In the genomic region with DNA sequence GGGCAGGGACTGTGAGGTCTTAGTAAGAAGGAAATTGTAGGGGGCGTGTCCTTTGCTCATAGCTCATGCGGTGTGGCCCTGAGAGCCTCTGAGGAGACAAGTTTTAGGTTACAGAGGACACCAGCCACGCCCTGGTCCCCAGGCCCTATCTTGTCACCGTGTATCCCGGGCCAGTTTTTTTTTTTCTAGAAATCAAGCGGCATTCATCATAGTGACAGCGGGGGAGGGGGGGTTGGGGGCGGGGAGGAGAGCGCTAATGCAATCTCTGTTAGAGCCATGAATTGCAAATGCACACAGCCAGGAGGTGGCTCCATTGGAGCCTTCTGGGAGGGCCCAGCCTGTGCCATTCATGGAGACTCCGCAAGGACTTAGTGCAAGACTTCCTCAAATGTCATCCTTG, we compare ENCODE assay signal across 13 mouse cellular contexts.
DNase-seq lines count a peak whose midpoint lies in the region; ATAC-seq and TF ChIP-seq lines count a peak whose summit lies in the region.
"Had no signal": no experiment of that assay in that cellular context is flagged by ENCODE, and none has a peak within 500 bp of the region (broad histone marks: within the 10 kb centered on the region; RNA-seq: fewer than 3 reads in every experiment).

No protein-coding gene starts in this region.

- H3K9me3 ChIP-seq in heart, embryonic 14.5 days (ENCODE audit: control insufficient read depth, low read length): no peaks in the 10 kb centered on the region
- H3K9me3 ChIP-seq in forebrain, embryonic 14.5 days (replicated peaks; ENCODE audit: control insufficient read depth, low read length): no peaks in the 10 kb centered on the region
- H3K9me3 ChIP-seq in midbrain, embryonic 14.5 days (ENCODE audit: control insufficient read depth, low read length): no peaks in the 10 kb centered on the region
- H3K9me3 ChIP-seq in heart, embryonic 12.5 days (replicated peaks): no peaks in the 10 kb centered on the region
- H3K9me3 ChIP-seq: embryonic facial prominence, embryonic 13.5 days; liver, embryonic 15.5 days; stomach, embryonic 15.5 days had no signal

- ATAC-seq in heart, embryonic 14.5 days (ENCODE audit: insufficient number of reproducible peaks, insufficient read depth, low FRiP score, low read depth): no peak
- ATAC-seq in forebrain, embryonic 14.5 days: peak; percentile 58
- ATAC-seq in midbrain, embryonic 14.5 days (ENCODE audit: low FRiP score, low TSS enrichment): no peak
- no peak for ATAC-seq in heart, embryonic 12.5 days (ENCODE audit: insufficient number of reproducible peaks, low FRiP score)

- 22% methylated on average over 10 of the region's 10 CpGs for WGBS in heart, embryonic 14.5 days
- WGBS in forebrain, embryonic 14.5 days: 8% methylated on average over 10 of the region's 10 CpGs
- 3% methylated on average over 10 of the region's 10 CpGs for WGBS in midbrain, embryonic 14.5 days
- WGBS in heart, embryonic 12.5 days: 8% methylated on average over 8 of the region's 10 CpGs

- 0 out of 2 replicates have a peak overlapping the region, but pooled peaks have one; percentile 11 for H3K4me2 ChIP-seq in heart, embryonic 14.5 days (ENCODE audit: low read length)
- no peak overlapping the region for H3K4me2 ChIP-seq in forebrain, embryonic 14.5 days (ENCODE audit: low read length)
- H3K4me2 ChIP-seq in midbrain, embryonic 14.5 days (ENCODE audit: low read length): no peak overlapping the region
- H3K4me2 ChIP-seq in heart, embryonic 12.5 days: no peak overlapping the region
- H3K4me2 ChIP-seq: embryonic facial prominence, embryonic 13.5 days; liver, embryonic 15.5 days; stomach, embryonic 15.5 days had no signal

- no peak overlapping the region for H3K4me3 ChIP-seq in heart, embryonic 14.5 days (ENCODE audit: control insufficient read depth in 1 of 2, insufficient read depth in 1 of 2, low read depth in 1 of 2, low read length in 2 of 2)
- H3K4me3 ChIP-seq in forebrain, embryonic 14.5 days (ENCODE audit: low read depth, low read length): no peak overlapping the region
- H3K4me3 ChIP-seq in midbrain, embryonic 14.5 days (replicated peaks; ENCODE audit: low read depth, low read length): no peak overlapping the region
- no peak overlapping the region for H3K4me3 ChIP-seq in left cerebral cortex, adult 2 months
- H3K4me3 ChIP-seq in heart, embryonic 12.5 days: no peak overlapping the region
- H3K4me3 ChIP-seq: embryonic facial prominence, embryonic 13.5 days; liver, embryonic 15.5 days; stomach, embryonic 15.5 days had no signal

- H3K27me3 ChIP-seq in heart, embryonic 14.5 days (ENCODE audit: control insufficient read depth, insufficient read depth, low read length): no peaks in the 10 kb centered on the region
- H3K27me3 ChIP-seq in forebrain, embryonic 14.5 days (replicated peaks; ENCODE audit: control insufficient read depth, insufficient read depth, low read length): no peaks in the 10 kb centered on the region
- H3K27me3 ChIP-seq in midbrain, embryonic 14.5 days (ENCODE audit: control insufficient read depth, insufficient read depth, low read length): no peaks in the 10 kb centered on the region; the same call in 1 of the 2 replicates
- peaks cover 54% of the 10 kb centered on the region for H3K27me3 ChIP-seq in heart, embryonic 12.5 days (replicated peaks)

- no peak for DNase-seq in heart, postnatal 10 days
- DNase-seq in ZHBTc4 (ENCODE audit: low read depth, low spot score): peak; percentile 69
- peak; percentile 70 for DNase-seq in forebrain, embryonic 14.5 days (ENCODE audit: low spot score)
- DNase-seq in midbrain, embryonic 14.5 days: peak; percentile 66
- DNase-seq in left cerebral cortex, adult 2 months (ENCODE audit: extremely low spot score in 1 of 2, low spot score in 2 of 2): no peak
- DNase-seq in cerebellum, postnatal 4 days (ENCODE audit: low spot score in 2 of 2): no peak
- DNase-seq: B cell, adult 2 months; right cerebral cortex, postnatal 14 days had no signal

- peaks cover 0 to 2% of the 10 kb centered on the region in 2 experiments; a peak in 1 of 4 replicates for H3K4me1 ChIP-seq in heart, embryonic 14.5 days (ENCODE audit: control insufficient read depth in 2 of 2, insufficient read depth in 2 of 2, low read length in 2 of 2)
- H3K4me1 ChIP-seq in forebrain, embryonic 14.5 days (ENCODE audit: control insufficient read depth, insufficient read depth, low read length): peaks cover 13% of the 10 kb centered on the region
- H3K4me1 ChIP-seq in midbrain, embryonic 14.5 days (ENCODE audit: control insufficient read depth, insufficient read depth, low read length): peaks cover 15% of the 10 kb centered on the region
- peaks cover 14% of the 10 kb centered on the region; the same call in 1 of the 2 replicates for H3K4me1 ChIP-seq in heart, embryonic 12.5 days (replicated peaks)
- H3K4me1 ChIP-seq: liver, embryonic 15.5 days had no signal

- TF ChIP-seq CTCF in left cerebral cortex, adult 2 months (IDR thresholded peaks at IDR 0.05): no peak

- H3K9ac ChIP-seq in heart, embryonic 14.5 days (ENCODE audit: low read length): no peak overlapping the region
- H3K9ac ChIP-seq in forebrain, embryonic 14.5 days (ENCODE audit: low read length): no peak overlapping the region
- no peak overlapping the region for H3K9ac ChIP-seq in midbrain, embryonic 14.5 days (replicated peaks; ENCODE audit: low read length)
- no peak overlapping the region for H3K9ac ChIP-seq in heart, embryonic 12.5 days
- H3K9ac ChIP-seq: embryonic facial prominence, embryonic 13.5 days; liver, embryonic 15.5 days; stomach, embryonic 15.5 days had no signal

- H3K27ac ChIP-seq in heart, embryonic 14.5 days (replicated peaks in 1 of 2; ENCODE audit: control insufficient read depth in 1 of 2, insufficient read depth in 1 of 2, low read depth in 2 of 2, low read length in 2 of 2): no peak overlapping the region
- H3K27ac ChIP-seq in forebrain, embryonic 14.5 days (ENCODE audit: low read depth, low read length): no peak overlapping the region
- no peak overlapping the region for H3K27ac ChIP-seq in midbrain, embryonic 14.5 days (replicated peaks; ENCODE audit: low read depth, low read length)
- H3K27ac ChIP-seq in left cerebral cortex, adult 2 months: no peak overlapping the region
- no peak overlapping the region for H3K27ac ChIP-seq in heart, embryonic 12.5 days (ENCODE audit: poor library complexity, severe bottlenecking)
- H3K27ac ChIP-seq: embryonic facial prominence, embryonic 13.5 days; liver, embryonic 15.5 days; stomach, embryonic 15.5 days had no signal

- H3K36me3 ChIP-seq in heart, embryonic 14.5 days (ENCODE audit: control insufficient read depth, insufficient read depth, low read length): no peaks in the 10 kb centered on the region
- no peaks in the 10 kb centered on the region for H3K36me3 ChIP-seq in forebrain, embryonic 14.5 days (ENCODE audit: control insufficient read depth, insufficient read depth, low read length)
- no peaks in the 10 kb centered on the region for H3K36me3 ChIP-seq in midbrain, embryonic 14.5 days (ENCODE audit: control insufficient read depth, insufficient read depth, low read length)
- H3K36me3 ChIP-seq in heart, embryonic 12.5 days: no peaks in the 10 kb centered on the region
- H3K36me3 ChIP-seq: embryonic facial prominence, embryonic 13.5 days; liver, embryonic 15.5 days; stomach, embryonic 15.5 days had no signal

- intact Hi-C loops in heart, postnatal 10 days (cut with DNase I): no loop called here
- intact Hi-C loops in left cerebral cortex, adult 2 months (cut with DNase I): no loop called here

Comparison
In these comparisons a context has a peak if more than half of its experiments do, and no peak if none do; other contexts are left out.
1. DNase-seq: peak in ZHBTc4 (single experiment), forebrain, embryonic 14.5 days (single experiment) and midbrain, embryonic 14.5 days (single experiment); none in heart, postnatal 10 days (0 of 2), left cerebral cortex, adult 2 months (0 of 2) and cerebellum, postnatal 4 days (0 of 2).